Mouse (Mus musculus): Measurements from ENCODE around the gene Tiparp.

Gene Tiparp

GRCm38 (mm10) chr3:65585291-65585690 is 57.1 kb downstream of the Tiparp start:
- peak; percentile 75 for DNase-seq

- no peak for DNase-seq
Measured at GRCm38 (mm10) chr3:65585823-65586482, 57.7 kb downstream of the Tiparp start.

- DNase-seq = peak; percentile 67
Measured at GRCm38 (mm10) chr3:65586483-65586905, 58.3 kb downstream of the Tiparp start.

GRCm38 (mm10) chr3:65586966-65587365 is 58.8 kb downstream of the Tiparp start:
- DNase-seq = no peak

DNA sequence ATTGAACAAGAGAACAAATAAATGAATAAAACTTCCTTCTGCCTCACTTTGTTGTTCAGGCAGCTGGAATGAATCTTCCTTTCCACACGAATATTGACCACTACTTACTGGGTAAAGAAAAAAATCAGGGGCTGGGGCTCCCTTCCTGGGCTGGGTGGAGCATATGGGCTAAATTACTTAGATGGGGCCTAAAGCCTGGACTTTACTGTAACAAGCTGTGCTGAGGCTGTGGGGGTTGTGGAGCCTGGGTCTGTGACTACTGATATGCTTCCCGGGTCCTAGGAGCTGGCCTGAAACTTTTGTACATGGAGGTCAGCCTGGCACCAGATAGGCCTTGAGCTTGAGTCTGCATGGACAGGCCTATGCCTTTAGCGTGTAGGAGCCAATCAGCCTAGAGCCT is 60.2 kb downstream of the Tiparp start:
- DNase-seq = no peak

GRCm38 (mm10) chr3:65592850-65593249 is 64.6 kb downstream of the Tiparp start:
- no peak for DNase-seq

- DNase-seq = no peak
Measured at GRCm38 (mm10) chr3:65594493-65594892, 66.3 kb downstream of the Tiparp start.

GRCm38 (mm10) chr3:65595196-65595595 is 67.0 kb downstream of the Tiparp start:
- no peak for DNase-seq

GRCm38 (mm10) chr3:65598071-65598830 is 70.0 kb downstream of the Tiparp start:
- DNase-seq = peak; percentile 21

DNA sequence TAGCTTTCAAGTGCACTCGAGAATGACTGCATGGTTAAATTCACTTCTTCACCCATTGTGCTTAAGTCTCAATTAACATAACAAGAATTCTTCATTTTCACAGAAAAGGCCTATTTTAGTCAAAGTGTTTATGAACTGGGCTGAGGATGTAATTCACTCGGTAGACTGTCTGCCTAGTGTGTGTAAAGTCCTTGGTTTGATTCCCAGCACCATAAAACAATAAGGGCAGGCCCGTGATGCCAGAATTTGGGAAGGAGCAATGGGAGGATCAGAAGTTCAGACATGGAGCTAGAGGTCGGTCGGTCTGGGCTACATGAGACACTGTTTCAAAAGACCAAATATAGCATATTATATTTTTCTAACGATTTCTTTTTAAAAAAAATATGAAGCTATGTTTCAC is 70.9 kb downstream of the Tiparp start:
- no peak for DNase-seq

- DNase-seq = no peak
Measured at GRCm38 (mm10) chr3:65601291-65602050, 73.3 kb downstream of the Tiparp start.

DNA sequence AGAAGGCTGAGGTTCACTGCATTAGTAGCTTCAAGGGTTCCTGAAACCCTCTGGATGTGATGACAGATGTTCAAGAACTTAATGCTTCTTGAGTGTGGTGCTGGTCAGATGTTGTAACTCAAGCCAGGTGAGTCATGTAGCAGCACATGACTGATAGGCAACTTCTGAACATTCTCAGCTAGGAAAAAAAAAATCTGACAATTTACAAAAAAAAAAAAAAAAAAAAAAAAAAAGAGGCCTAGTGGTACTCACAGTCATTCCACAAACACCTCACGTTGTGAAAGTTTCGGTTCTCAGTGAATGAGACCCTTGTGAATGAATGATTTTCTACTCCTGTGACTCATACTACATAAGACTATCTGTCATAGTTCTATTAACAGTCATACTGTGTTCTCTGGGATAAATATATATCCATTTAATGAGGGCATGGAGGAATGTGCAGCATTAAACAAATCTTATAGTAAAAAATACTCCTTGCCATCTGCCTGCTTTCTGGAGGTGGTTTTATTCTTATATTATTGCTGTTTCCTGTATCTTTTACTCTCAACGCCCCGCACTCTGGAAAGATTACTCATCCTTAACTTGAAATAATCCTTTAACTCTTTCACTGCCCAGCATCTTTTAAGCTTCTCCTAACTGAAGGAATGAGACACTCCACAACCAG is 75.3 kb downstream of the Tiparp start:
- DNase-seq = no peak
